Mouse (Mus musculus) telencephalon, adult 2 months (tissue): ENCODE results near the gene Naa15.

Experiments
- DNase-seq: peaks from one replicate; pipeline ENCODE4 v3.0.0-alpha.2; 2011; ENCODE audit warnings: low read depth, low spot score

Naa15 gene

GRCm38 (mm10) chr3:51511983-51512382, 97.0 kb downstream of the Naa15 start:
- DNase-seq = no peak

- DNase-seq = no peak
Measured at GRCm38 (mm10) chr3:51517467-51517866, 102.5 kb downstream of the Naa15 start.

GRCm38 (mm10) chr3:51517878-51518762, 103.2 kb downstream of the Naa15 start:
- DNase-seq = no peak

- DNase-seq = no peak
Measured at GRCm38 (mm10) chr3:51518763-51519121, 103.8 kb downstream of the Naa15 start.

GRCm38 (mm10) chr3:51521262-51521661, 106.3 kb downstream of the Naa15 start:
- DNase-seq = no peak

GRCm38 (mm10) chr3:51525186-51525785, 110.3 kb downstream of the Naa15 start:
- DNase-seq = no peak
